Mouse (Mus musculus) lung, postnatal 36 days (tissue): ENCODE results near the gene Chit1.

Source experiments
- DNase-seq: peaks from one replicate; pipeline ENCODE4 v3.0.0; 2022; ENCODE audit warnings: mixed read lengths

Chit1 gene

DNA sequence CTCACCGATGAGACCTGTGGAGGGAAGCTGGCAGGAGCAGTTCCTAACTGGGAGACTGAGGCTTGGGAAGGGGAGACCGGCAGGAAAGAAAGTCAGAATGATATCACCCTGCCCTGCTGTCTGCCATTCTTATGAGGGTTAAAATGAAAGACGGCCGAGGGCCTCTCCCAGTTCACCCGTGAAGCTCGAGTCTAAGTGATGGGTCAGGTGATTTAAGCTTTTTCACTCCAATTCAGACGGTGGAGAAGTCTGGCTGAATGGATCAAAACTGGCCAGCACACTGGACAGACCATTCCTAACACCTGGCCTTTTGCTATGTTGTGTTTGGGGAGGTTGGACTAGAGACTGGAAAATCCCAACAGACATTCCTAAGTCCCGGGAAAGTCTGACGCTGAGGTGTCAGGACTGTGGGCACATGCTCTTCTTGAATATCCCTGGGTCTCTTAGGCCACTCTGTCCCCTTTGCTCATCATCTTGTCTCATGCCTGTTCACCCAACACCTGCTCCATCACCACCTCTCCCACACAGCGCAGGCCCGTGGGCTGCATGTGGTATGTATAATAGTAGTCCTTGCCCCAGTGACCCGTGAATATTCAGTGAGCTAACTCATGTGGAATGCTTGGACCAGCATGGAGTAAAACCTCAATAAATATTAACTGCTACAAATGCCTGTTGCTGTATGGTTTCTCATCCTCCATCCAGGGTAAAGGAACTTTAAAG lies 11.4 kb upstream of the Chit1 start:
- DNase-seq = no peak

DNA sequence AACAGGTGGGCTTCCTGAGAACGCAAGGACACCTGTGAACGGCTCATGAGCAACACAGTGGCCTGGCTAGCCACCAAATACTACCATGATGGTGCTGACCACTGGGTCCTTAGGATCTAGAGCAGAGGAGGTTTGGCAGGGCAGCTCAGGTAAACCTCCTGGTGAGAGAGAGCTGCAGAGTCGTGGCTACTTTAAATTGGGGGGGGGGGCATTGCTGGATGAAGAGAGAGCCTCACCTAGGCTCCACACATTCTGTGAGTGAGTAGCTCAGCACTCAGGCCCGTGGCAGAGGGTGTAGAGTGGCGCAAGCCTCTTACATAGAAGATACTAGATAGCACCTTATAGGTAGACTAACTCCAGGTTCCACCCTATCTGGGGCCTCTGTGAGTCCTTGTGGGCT lies 10.6 kb upstream of the Chit1 start:
- no peak for DNase-seq

GRCm38 (mm10) chr1:134100928-134101327 lies 10.1 kb upstream of the Chit1 start:
- no peak for DNase-seq

GRCm38 (mm10) chr1:134101593-134101992 lies 9.4 kb upstream of the Chit1 start:
- no peak for DNase-seq

DNA sequence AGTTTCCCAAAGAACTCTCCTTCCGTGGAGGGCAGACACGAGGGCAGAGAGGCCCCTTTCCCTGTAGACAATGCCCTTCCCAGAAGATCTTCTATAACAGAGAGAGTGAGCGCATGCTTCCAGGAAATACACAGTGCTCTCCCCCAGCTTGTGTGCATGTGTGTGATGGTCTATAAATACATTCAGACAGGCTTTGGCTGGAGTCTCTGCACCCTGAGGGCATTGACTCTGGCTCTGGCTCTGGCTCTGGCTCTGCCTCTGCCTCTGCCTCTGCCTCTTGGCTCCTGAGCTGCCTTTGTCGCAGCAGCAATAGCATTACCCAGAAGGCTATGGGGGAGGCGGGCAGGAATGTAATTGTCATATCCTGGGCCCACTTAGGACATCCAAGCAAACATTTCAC lies 7.2 kb upstream of the Chit1 start:
- DNase-seq = no peak

DNA sequence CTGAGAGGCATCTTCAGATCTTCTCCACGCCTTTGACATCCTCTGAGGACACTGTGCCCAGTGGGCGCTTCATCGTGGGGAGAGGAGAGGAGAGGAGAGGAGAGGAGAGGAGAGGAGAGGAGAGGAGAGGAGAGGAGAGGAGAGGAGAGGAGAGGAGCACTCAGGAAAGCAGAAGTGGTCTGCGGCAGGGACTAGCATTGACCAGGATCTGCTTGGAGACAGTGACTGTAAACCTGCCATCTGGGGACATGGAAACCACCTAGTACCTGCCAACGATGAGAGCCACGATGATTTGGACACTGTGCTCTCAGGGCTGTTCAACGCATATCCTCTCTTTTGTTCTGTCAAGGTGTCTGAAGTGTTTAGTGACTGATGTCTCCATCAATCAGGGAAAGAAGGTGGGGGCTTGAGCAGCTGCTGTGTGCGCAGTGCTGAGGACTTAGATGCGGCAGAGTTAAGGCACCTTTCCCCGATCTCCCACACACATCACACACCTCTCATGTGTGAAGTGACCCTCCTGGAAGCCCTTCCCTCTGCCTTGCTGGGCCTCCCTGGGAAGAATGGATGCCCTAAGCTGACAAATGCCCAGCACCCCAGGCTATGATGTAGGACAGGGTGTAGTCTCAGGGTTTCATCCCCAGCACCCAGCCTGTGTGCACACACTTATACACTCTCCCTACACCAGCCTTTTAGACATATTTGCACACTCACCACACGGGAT lies 5.8 kb upstream of the Chit1 start:
- DNase-seq = no peak

DNA sequence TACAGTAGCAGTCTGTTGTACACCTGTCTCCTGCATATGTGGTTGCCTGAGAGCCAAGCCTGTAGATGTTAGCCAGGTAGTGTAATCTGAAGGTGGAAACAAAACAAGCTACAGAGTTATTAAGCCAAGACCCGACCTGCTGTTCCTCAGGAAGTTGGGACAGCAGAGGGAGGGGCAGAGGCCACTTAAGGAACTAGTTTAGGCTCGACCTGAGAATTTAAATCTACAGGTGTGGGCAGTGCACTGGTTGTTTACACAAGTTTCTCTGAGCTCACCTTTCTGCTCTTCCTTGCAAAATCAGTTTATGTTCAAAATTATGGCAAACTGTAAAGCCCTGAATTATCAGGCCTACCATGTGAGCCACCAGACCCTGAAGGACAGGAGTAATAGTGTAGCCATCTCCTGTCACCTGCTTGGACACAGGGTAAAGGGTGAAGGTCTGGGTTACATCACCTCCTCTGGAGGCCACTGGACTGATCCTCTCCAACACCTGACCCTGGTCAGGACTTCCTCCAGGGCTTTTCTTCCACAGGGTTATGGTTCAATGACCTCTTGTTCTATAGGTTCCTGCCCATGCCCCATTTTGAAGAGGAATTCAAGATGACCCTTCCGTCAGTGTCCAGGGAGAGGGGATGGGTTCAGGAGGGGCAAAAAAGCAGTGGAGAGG lies 5.1 kb upstream of the Chit1 start:
- peak; percentile 69 for DNase-seq

DNA sequence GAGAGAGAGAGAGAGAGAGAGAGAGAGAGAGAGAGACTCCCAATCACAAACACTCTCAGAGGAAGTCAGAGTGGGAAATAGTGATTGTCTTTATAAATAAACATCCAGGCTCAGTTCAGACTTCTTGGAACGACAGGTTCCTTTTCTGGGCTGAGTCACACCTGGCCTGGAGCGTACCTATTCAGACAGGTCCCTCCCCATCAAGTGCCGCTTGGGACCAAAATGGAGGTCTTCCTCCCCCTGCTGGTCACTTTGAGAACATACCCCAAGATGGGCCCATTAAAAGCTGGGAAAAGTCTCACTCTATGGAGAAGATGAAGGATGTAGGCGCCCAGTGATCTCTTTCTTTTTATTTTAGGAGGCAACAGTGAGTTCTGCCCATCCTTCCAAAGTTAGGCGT lies 4.3 kb upstream of the Chit1 start:
- peak; percentile 89 for DNase-seq

- no peak for DNase-seq
Measured at GRCm38 (mm10) chr1:134107777-134108176, 3.3 kb upstream of the Chit1 start.

DNA sequence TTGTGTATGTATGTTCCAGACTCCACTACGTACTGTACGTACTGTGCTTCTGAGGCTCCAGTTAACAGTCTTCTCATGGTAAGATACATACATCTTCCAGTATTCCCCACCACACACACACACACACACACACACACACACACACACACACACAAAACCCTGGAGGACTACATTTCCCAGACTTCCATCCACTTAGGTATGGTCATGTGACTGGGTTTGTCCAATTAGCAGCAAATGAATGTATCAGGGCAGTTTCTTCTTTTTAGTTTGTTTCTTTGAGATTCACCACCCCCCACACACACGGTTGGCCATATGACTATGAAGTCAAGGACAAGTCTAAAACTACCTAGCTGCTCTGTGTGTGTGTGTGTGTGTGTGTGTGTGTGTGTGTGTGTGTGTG lies 1.0 kb upstream of the Chit1 start:
- no peak for DNase-seq

- no peak for DNase-seq
Measured at GRCm38 (mm10) chr1:134110449-134110848, 593 bp upstream of the Chit1 start.

GRCm38 (mm10) chr1:134113560-134113959 lies 2.5 kb downstream of the Chit1 start:
- no peak for DNase-seq

- no peak for DNase-seq
Measured at GRCm38 (mm10) chr1:134114018-134114417, 3.0 kb downstream of the Chit1 start.

- no peak for DNase-seq
Measured at GRCm38 (mm10) chr1:134114730-134115129, 3.7 kb downstream of the Chit1 start.

DNA sequence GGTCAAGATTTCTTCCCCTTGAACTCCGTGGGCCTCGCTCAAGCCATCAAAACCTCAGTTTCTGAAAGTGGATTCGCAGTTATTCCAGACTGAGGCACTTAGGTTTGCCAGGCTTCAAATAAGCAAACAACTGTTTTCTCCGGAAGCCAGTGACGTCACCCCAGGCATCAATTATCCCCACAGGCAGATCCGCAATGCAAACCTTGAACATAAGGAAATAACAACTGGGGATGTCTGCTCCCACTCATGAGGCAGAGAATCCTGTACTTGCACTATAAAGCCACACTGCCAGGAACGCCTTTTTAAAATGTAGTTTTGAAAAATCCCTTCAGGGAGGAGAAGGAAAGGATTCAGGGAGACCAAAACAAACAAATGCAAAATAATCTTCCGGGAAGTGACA lies 4.4 kb downstream of the Chit1 start:
- no peak for DNase-seq

GRCm38 (mm10) chr1:134117110-134117509 lies 6.1 kb downstream of the Chit1 start:
- DNase-seq = no peak

DNA sequence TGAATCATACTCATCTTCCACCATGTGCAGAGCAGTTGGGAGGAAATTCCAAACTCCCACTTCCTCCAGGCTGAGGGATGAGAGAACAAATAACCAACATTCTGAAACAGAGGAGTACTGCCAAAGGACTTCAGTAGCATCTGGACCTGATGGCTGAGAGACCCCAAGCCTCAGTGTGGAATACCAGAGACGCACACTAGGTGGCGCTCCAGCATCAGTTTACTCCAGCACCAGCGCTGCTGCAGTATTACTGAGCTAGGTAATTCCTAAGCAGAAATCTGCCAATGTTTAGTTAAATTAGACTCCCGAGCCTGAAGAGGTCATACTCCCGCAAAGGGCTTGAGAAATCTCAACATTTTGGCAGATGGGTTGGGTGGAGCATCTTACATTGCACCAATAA lies 9.1 kb downstream of the Chit1 start:
- DNase-seq = peak; percentile 91

DNA sequence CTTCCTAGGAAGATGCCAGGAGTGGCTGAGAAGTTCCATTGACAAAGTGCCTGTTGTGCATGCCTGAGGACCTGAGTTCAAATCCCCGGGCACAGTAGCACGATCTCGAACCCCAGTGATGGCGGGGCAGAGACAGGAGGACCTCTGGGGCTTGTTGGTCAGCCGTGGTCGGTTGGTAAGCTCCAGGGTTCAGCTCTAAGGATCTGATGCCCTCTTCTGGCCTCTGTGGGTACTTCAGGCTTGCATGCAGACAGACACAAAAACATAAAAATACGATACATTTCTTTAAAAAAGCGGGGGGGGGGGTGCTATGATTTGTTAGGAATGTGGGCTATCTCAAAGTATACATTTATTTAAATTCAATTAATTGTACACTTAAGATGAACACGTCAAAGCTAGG lies 11.2 kb downstream of the Chit1 start:
- peak; percentile 52 for DNase-seq

DNA sequence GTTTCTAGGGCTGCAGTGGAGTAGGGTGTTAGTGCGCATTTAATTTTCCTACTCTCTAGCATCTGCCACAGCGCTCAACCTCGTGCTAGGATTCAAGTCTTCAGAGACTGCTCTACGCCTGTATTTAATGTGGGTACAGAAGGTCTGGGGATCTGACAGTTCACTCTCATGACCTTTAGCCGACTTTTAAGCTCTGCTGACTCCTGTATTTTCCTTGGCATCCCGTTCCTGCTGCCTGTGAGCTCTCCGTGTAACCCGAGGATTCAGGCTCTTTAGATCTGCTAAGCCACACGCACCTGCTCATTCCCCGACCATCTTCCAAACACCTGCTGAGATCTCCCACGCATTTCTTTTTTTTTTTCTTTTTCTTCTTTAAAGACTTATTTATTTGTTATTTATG lies 22.3 kb downstream of the Chit1 start:
- no peak for DNase-seq

GRCm38 (mm10) chr1:134136351-134136750 lies 25.3 kb downstream of the Chit1 start:
- DNase-seq = no peak

DNA sequence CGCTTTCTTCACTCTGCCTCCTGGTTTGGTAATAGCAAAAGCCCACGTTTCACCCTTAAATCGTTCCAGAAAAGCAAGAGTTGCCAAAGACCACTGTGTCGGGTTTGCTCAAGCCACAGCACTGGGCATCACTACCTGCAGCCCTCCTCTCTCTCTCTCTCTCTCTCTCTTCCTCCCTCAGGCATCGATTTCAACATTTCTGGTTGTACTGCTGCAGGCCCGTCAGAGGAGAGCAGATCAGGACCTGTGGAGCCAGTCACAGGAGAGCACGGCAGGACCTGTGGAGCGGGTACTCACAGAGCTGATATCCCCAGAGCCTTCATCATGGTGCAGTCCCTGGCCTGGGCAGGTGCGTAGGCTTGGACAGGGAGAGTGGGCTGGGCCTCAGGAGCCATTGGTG lies 27.4 kb downstream of the Chit1 start:
- no peak for DNase-seq

- no peak for DNase-seq
Measured at GRCm38 (mm10) chr1:134142363-134142794, 31.3 kb downstream of the Chit1 start.

GRCm38 (mm10) chr1:134146066-134146465 lies 35.0 kb downstream of the Chit1 start:
- no peak for DNase-seq

GRCm38 (mm10) chr1:134150076-134150475 lies 39.0 kb downstream of the Chit1 start:
- DNase-seq = no peak
